Mouse (Mus musculus): ENCODE measurements around the gene Igsf23.
"Not testable (repeated sequence)": the region's sequence is repeated elsewhere in the genome, so short reads cannot be mapped to it uniquely, and the experiment has no call there.

Gene Igsf23

GRCm38 (mm10) chr7:19935171-19935751, 15.3 kb downstream of the Igsf23 start:
- DNase-seq (ENCODE audit: low spot score), result no peak

GRCm38 (mm10) chr7:19932877-19933809, 17.4 kb downstream of the Igsf23 start:
- no peak for DNase-seq (ENCODE audit: low spot score)

- no peak for DNase-seq (ENCODE audit: low spot score)
These were observed 18.3 kb downstream of the Igsf23 start for GRCm38 (mm10) chr7:19932133-19932876.

GRCm38 (mm10) chr7:19930481-19930880, 20.1 kb downstream of the Igsf23 start:
- DNase-seq (ENCODE audit: low spot score), result not testable (repeated sequence)

GRCm38 (mm10) chr7:19928486-19928885, 22.1 kb downstream of the Igsf23 start:
- DNase-seq (ENCODE audit: low spot score), result no peak

GRCm38 (mm10) chr7:19926849-19927480, 23.6 kb downstream of the Igsf23 start:
- DNase-seq (ENCODE audit: low spot score), result no peak

- DNase-seq (ENCODE audit: low spot score), result no peak
These were observed 25.2 kb downstream of the Igsf23 start for GRCm38 (mm10) chr7:19925376-19925775.

- no peak for DNase-seq (ENCODE audit: low spot score)
These were observed 26.8 kb downstream of the Igsf23 start for GRCm38 (mm10) chr7:19923797-19924196.

- DNase-seq (ENCODE audit: low spot score), result no peak
These were observed 27.2 kb downstream of the Igsf23 start for GRCm38 (mm10) chr7:19923354-19923753.

- peak; percentile 44 for DNase-seq (ENCODE audit: low spot score)
These were observed 29.9 kb downstream of the Igsf23 start, which contains the start of gene Pvr for GRCm38 (mm10) chr7:19920506-19921261. Gene Pvr, minus strand, starts transcription at chr7:19921160.

GRCm38 (mm10) chr7:19920166-19920505, 30.4 kb downstream of the Igsf23 start:
- DNase-seq (ENCODE audit: low spot score), result no peak

GRCm38 (mm10) chr7:19914558-19914957, 36.0 kb downstream of the Igsf23 start:
- no peak for DNase-seq (ENCODE audit: low spot score)

GRCm38 (mm10) chr7:19911695-19912524, 38.6 kb downstream of the Igsf23 start:
- no peak for DNase-seq (ENCODE audit: low spot score)

- no peak for DNase-seq (ENCODE audit: low spot score)
These were observed 39.3 kb downstream of the Igsf23 start for GRCm38 (mm10) chr7:19911292-19911658.

GRCm38 (mm10) chr7:19910421-19911291, 39.9 kb downstream of the Igsf23 start:
- DNase-seq (ENCODE audit: low spot score), result peak; percentile 49

GRCm38 (mm10) chr7:19889881-19890280, 60.7 kb downstream of the Igsf23 start:
- no peak for DNase-seq (ENCODE audit: low spot score)

- DNase-seq (ENCODE audit: low spot score), result no peak
These were observed 62.7 kb downstream of the Igsf23 start, which contains the start of gene Ceacam19 for GRCm38 (mm10) chr7:19887849-19888248. Gene Ceacam19, minus strand, starts transcription at chr7:19887965.
